In genomic region chr16:59515169-59515568, GRCm38 (mm10) we compare ENCODE assay signal across 20 mouse cellular contexts. TPM values are rescaled to one million over a fixed set of nuclear protein-coding genes. Genes with fewer than 3 reads are reported as not detected.
A peak's percentile ranks its signal among the peaks of the same experiment; 100 is the strongest.
DNase-seq lines count a peak whose midpoint lies in the region; ATAC-seq lines count a peak whose summit lies in the region.
"Had no signal": no experiment of that assay in that cellular context is flagged by ENCODE, and none has a peak within 500 bp of the region (broad histone marks: within the 10 kb centered on the region; RNA-seq: fewer than 3 reads in every experiment).

No protein-coding gene starts in this region.

- ATAC-seq in heart, embryonic 15.5 days (replicated peaks; ENCODE audit: insufficient number of reproducible peaks, insufficient read depth, low FRiP score, low read depth), result no peak
- ATAC-seq: activated CD4-positive, CD25-positive, alpha-beta regulatory T cell, adult 4 months; forebrain, embryonic 14.5 days; intestine, embryonic 15.5 days; Patski had no signal

- DNase-seq in adrenal gland, postnatal 14 days, result peak; percentile 24
- DNase-seq in adrenal gland, adult 2 months, result no peak
- peak; percentile 91 for DNase-seq in heart, adult 11 months
- DNase-seq in heart, adult 8-10 months (ENCODE audit: low spot score), result no peak
- no peak for DNase-seq in heart, postnatal 4 days
- DNase-seq in naive thymus-derived CD4-positive, alpha-beta T cell, adult 2 months (ENCODE audit: low read depth), result peak; percentile 6
- DNase-seq in layer of hippocampus, adult 11-12 months (ENCODE audit: low spot score), result no peak
- DNase-seq: adrenal gland, adult 8-10 months; cerebellum, adult 2 months; cerebellum, postnatal 10 days; kidney, adult 18-20 months had no signal

- no peak overlapping the region for H3K4me3 ChIP-seq in heart, embryonic 15.5 days
- H3K4me3 ChIP-seq: embryonic facial prominence, embryonic 10.5 days; hindbrain, embryonic 10.5 days; intestine, embryonic 15.5 days had no signal

- no peak overlapping the region for H3K4me2 ChIP-seq in heart, embryonic 15.5 days
- H3K4me2 ChIP-seq: heart, embryonic 11.5 days; hindbrain, embryonic 14.5 days; intestine, embryonic 15.5 days had no signal

- H3K27ac ChIP-seq in heart, embryonic 15.5 days, result 0 out of 2 replicates have a peak overlapping the region, but pooled peaks have one; percentile 16
- H3K27ac ChIP-seq: embryonic facial prominence, embryonic 10.5 days; hindbrain, embryonic 10.5 days; hindbrain, embryonic 14.5 days; intestine, embryonic 15.5 days had no signal

- no peaks in the 10 kb centered on the region for H3K27me3 ChIP-seq in heart, embryonic 15.5 days
- H3K27me3 ChIP-seq: intestine, embryonic 15.5 days; Patski had no signal

- no peak overlapping the region for H3K9ac ChIP-seq in heart, embryonic 15.5 days
- H3K9ac ChIP-seq: hindbrain, embryonic 14.5 days; intestine, embryonic 15.5 days had no signal

- H3K4me1 ChIP-seq in heart, embryonic 15.5 days (replicated peaks), result peaks cover 35% of the 10 kb centered on the region
- H3K4me1 ChIP-seq: hindbrain, embryonic 10.5 days; intestine, embryonic 15.5 days had no signal

- H3K9me3 ChIP-seq in heart, embryonic 15.5 days (replicated peaks), result no peaks in the 10 kb centered on the region
- H3K9me3 ChIP-seq: hindbrain, embryonic 10.5 days; intestine, embryonic 15.5 days had no signal

- H3K36me3 ChIP-seq in heart, embryonic 15.5 days, result peaks cover 20% of the 10 kb centered on the region; the same call in 1 of the 2 replicates
- H3K36me3 ChIP-seq: intestine, embryonic 15.5 days had no signal

- 90% methylated on average over 5 of the region's 5 CpGs for WGBS in heart, embryonic 15.5 days

RNA-seq across cellular contexts. Expression of gene Riox2, which starts 43.6 kb away (rescaled TPM):
- 21.2 and 25.8 TPM in 2 replicates for total RNA-seq in adrenal gland, postnatal 14 days (2021)
- 10 to 100 TPM; 18.9 to 24.9 TPM for total RNA-seq in adrenal gland, adult 2 months (2021)
- polyA plus RNA-seq in adrenal gland, adult 2 months (2012; rRNA removed), result 2.3 and 4.5 TPM in 2 replicates
- total RNA-seq in heart, adult 8-10 months (2022), result 10 to 100 TPM; 14.8 to 19.4 (median 17.3) TPM
- 22.8 and 25.0 TPM in 2 replicates for polyA plus RNA-seq in heart, embryonic 15.5 days (2015; fragmentation: Nextera tagmentation; extraction: Ambion mirVana)
- total RNA-seq in heart, postnatal 4 days (2021), result 10 to 100 TPM; 14.2 to 15.1 TPM

Comparison
In these comparisons a context has a peak if more than half of its experiments do, and no peak if none do; other contexts are left out.
1. DNase-seq: peak in adrenal gland, postnatal 14 days (single experiment), heart, adult 11 months (single experiment) and naive thymus-derived CD4-positive, alpha-beta T cell, adult 2 months (single experiment); none in adrenal gland, adult 2 months (single experiment), heart, adult 8-10 months (single experiment), heart, postnatal 4 days (single experiment) and layer of hippocampus, adult 11-12 months (single experiment).